Mouse (Mus musculus) spleen, postnatal 4 days (tissue): Measurements from ENCODE around the gene Prepl.

Experiments
- DNase-seq, 2 experiments: peaks; one replicate each; pipeline ENCODE4 v3.0.0; 2022; ENCODE audit warnings: low spot score in 2 of 2

Gene Prepl

GRCm38 (mm10) chr17:85071088-85071775 is 18.8 kb downstream of the Prepl start:
- DNase-seq, result no peak

GRCm38 (mm10) chr17:85070658-85071057 is 19.4 kb downstream of the Prepl start:
- DNase-seq, result no peak

- no peak for DNase-seq
Measured at GRCm38 (mm10) chr17:85067331-85067730, 22.7 kb downstream of the Prepl start.

- DNase-seq, result no peak
Measured at GRCm38 (mm10) chr17:85063560-85063959, 26.5 kb downstream of the Prepl start.

- DNase-seq, result no peak
Measured at GRCm38 (mm10) chr17:85059136-85059535, 30.9 kb downstream of the Prepl start.

GRCm38 (mm10) chr17:85058276-85058675 is 31.8 kb downstream of the Prepl start:
- DNase-seq, result no peak

- no peak for DNase-seq
Measured at GRCm38 (mm10) chr17:85048379-85048778, 41.7 kb downstream of the Prepl start.

GRCm38 (mm10) chr17:85045160-85045559 is 44.9 kb downstream of the Prepl start:
- no peak for DNase-seq

- no peak for DNase-seq
Measured at GRCm38 (mm10) chr17:85044466-85044865, 45.6 kb downstream of the Prepl start.

- DNase-seq, result no peak
Measured at GRCm38 (mm10) chr17:85043404-85043816, 46.6 kb downstream of the Prepl start.

GRCm38 (mm10) chr17:85042419-85042818 is 47.6 kb downstream of the Prepl start:
- no peak for DNase-seq

GRCm38 (mm10) chr17:85040913-85041312 is 49.1 kb downstream of the Prepl start:
- no peak for DNase-seq

- no peak for DNase-seq
Measured at GRCm38 (mm10) chr17:85038761-85039160, 51.3 kb downstream of the Prepl start.

- DNase-seq, result no peak
Measured at GRCm38 (mm10) chr17:85038311-85038710, 51.7 kb downstream of the Prepl start.

- DNase-seq, result no peak
Measured at GRCm38 (mm10) chr17:85037855-85038254, 52.2 kb downstream of the Prepl start.

GRCm38 (mm10) chr17:85034068-85034467 is 56.0 kb downstream of the Prepl start:
- DNase-seq, result no peak

GRCm38 (mm10) chr17:85033087-85033486 is 57.0 kb downstream of the Prepl start:
- DNase-seq, result no peak

GRCm38 (mm10) chr17:85030651-85031050 is 59.4 kb downstream of the Prepl start:
- no peak for DNase-seq

- DNase-seq, result no peak
Measured at GRCm38 (mm10) chr17:85028797-85029196, 61.2 kb downstream of the Prepl start.

GRCm38 (mm10) chr17:85028093-85028739 is 61.8 kb downstream of the Prepl start, which contains the start of gene Slc3a1:
Slc3a1 (plus strand) TSS chr17:85028376.
- DNase-seq, result no peak

GRCm38 (mm10) chr17:85027247-85027646 is 62.8 kb downstream of the Prepl start:
- DNase-seq, result no peak

- no peak for DNase-seq
Measured at GRCm38 (mm10) chr17:85026436-85026835, 63.6 kb downstream of the Prepl start.

- no peak for DNase-seq
Measured at GRCm38 (mm10) chr17:85025151-85025550, 64.9 kb downstream of the Prepl start.
